Mouse (Mus musculus): ENCODE results near the gene Epb41l4b.

DNA sequence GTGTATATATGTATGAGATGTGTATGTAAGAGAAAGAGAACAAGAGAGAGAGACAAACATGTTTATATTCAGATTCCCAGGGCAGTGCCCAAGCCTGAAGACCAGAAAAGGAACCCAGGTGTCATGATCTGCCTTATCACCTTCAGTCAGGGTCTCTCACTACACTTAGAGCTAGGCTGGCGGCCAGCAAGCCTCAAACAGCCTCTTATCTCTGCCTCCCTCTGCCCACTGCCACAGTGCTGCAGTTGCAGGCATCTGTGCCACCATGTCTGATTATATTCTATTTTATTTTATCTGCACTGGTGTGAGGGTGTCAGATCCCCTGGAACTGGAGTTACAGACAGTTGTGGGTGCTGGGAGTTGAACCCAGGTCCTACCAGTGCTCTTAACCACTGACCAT is 25.0 kb upstream of the Epb41l4b start:
- TF ChIP-seq CTCF (IDR thresholded peaks at IDR 0.05; ENCODE audit: low read depth) = no peak
- TF ChIP-seq EP300 (optimal IDR thresholded peaks at IDR 0.05) = no peak
